9 mouse cellular contexts compared by ENCODE assay signal in the genomic region with DNA sequence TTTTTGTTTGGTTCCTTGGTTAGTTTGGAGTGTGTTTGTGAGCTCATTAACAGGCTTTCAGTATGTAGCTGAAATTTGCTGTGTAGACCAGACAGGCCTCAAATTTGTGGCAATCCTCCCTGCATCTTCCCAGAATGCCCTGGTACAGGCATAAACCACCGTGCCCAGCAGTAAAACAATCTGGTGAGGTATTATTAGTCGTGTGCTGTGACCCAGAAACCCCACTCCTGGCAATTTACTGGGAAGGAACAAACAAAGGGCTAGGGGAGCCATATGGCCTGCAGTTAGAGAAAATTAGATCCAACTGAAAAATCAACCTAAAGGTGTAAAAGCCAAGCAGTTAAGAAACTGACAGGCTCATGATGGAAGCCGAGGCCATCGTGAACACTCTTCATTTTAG. TPM values are rescaled to one million over a fixed set of nuclear protein-coding genes. Genes with fewer than 3 reads are reported as not detected.
DNase-seq lines count a peak whose midpoint lies in the region; ATAC-seq lines count a peak whose summit lies in the region.
"Had no signal": no experiment of that assay in that cellular context is flagged by ENCODE, and none has a peak within 500 bp of the region (broad histone marks: within the 10 kb centered on the region; RNA-seq: fewer than 3 reads in every experiment).

No protein-coding gene starts in this region.

- H3K9ac ChIP-seq in intestine, embryonic 14.5 days (ENCODE audit: low read length): 0 out of 2 replicates have a peak overlapping the region, but pooled peaks have one; percentile 5
- no peak overlapping the region for H3K9ac ChIP-seq in intestine, embryonic 16.5 days (ENCODE audit: low read depth, low read length)
- H3K9ac ChIP-seq in forebrain, embryonic 14.5 days (ENCODE audit: low read length): peak overlapping the region; percentile 91
- peak overlapping the region; percentile 90; the same call in 1 of the 2 replicates for H3K9ac ChIP-seq in midbrain, embryonic 15.5 days

- H3K4me1 ChIP-seq in intestine, embryonic 14.5 days (replicated peaks; ENCODE audit: control insufficient read depth, insufficient read depth, low read length): peaks cover 8% of the 10 kb centered on the region
- no peaks in the 10 kb centered on the region for H3K4me1 ChIP-seq in intestine, embryonic 16.5 days (ENCODE audit: control insufficient read depth, insufficient read depth, low read length)
- peaks cover 22% of the 10 kb centered on the region for H3K4me1 ChIP-seq in forebrain, embryonic 14.5 days (ENCODE audit: control insufficient read depth, insufficient read depth, low read length)
- H3K4me1 ChIP-seq in midbrain, embryonic 15.5 days: peaks cover 39% of the 10 kb centered on the region

- H3K9me3 ChIP-seq in intestine, embryonic 14.5 days (ENCODE audit: control insufficient read depth, low read length): no peaks in the 10 kb centered on the region
- no peaks in the 10 kb centered on the region for H3K9me3 ChIP-seq in intestine, embryonic 16.5 days (ENCODE audit: control insufficient read depth, low read length)
- H3K9me3 ChIP-seq in forebrain, embryonic 14.5 days (replicated peaks; ENCODE audit: control insufficient read depth, low read length): no peaks in the 10 kb centered on the region
- no peaks in the 10 kb centered on the region for H3K9me3 ChIP-seq in midbrain, embryonic 15.5 days

- no peak for ATAC-seq in intestine, embryonic 14.5 days (replicated peaks; ENCODE audit: low FRiP score, low TSS enrichment, low read depth)
- ATAC-seq in intestine, embryonic 16.5 days: no peak
- ATAC-seq in forebrain, embryonic 14.5 days: no peak
- no peak for ATAC-seq in midbrain, embryonic 15.5 days (replicated peaks)

- 40% methylated on average over 4 of the region's 4 CpGs for WGBS in intestine, embryonic 14.5 days
- 35% methylated on average over 4 of the region's 4 CpGs for WGBS in intestine, embryonic 16.5 days
- 29% methylated on average over 4 of the region's 4 CpGs for WGBS in forebrain, embryonic 14.5 days
- 45% methylated on average over 4 of the region's 4 CpGs for WGBS in midbrain, embryonic 15.5 days

- peak overlapping the region; percentile 56; the same call in 1 of the 2 replicates for H3K4me3 ChIP-seq in intestine, embryonic 14.5 days (ENCODE audit: low read depth, low read length)
- no peak overlapping the region for H3K4me3 ChIP-seq in intestine, embryonic 16.5 days (ENCODE audit: low read length)
- peak overlapping the region; percentile 63 for H3K4me3 ChIP-seq in forebrain, embryonic 14.5 days (ENCODE audit: low read depth, low read length)
- peak overlapping the region; percentile 75 for H3K4me3 ChIP-seq in midbrain, embryonic 15.5 days

- no peak for DNase-seq in intestine, embryonic 14.5 days (ENCODE audit: low spot score)
- peak; percentile 79 for DNase-seq in cerebellum, adult 11-12 months
- peak; percentile 51 for DNase-seq in forebrain, embryonic 14.5 days (ENCODE audit: low spot score)
- DNase-seq in natural killer cell, adult 2 months (ENCODE audit: low spot score in 2 of 2): no peak
- no peak for DNase-seq in adrenal gland, adult 18-20 months (ENCODE audit: low spot score in 2 of 2)
- no peak for DNase-seq in thymus, postnatal 36 days

- no peaks in the 10 kb centered on the region for H3K36me3 ChIP-seq in intestine, embryonic 14.5 days (ENCODE audit: control insufficient read depth, insufficient read depth, low read length)
- H3K36me3 ChIP-seq in intestine, embryonic 16.5 days (ENCODE audit: control insufficient read depth, insufficient read depth, low read length): no peaks in the 10 kb centered on the region
- H3K36me3 ChIP-seq in forebrain, embryonic 14.5 days (ENCODE audit: control insufficient read depth, insufficient read depth, low read length): peaks cover 16% of the 10 kb centered on the region; the same call in 1 of the 2 replicates
- peaks cover 5% of the 10 kb centered on the region for H3K36me3 ChIP-seq in midbrain, embryonic 15.5 days (replicated peaks)

- no peaks in the 10 kb centered on the region for H3K27me3 ChIP-seq in intestine, embryonic 14.5 days (replicated peaks; ENCODE audit: control insufficient read depth, insufficient read depth, low read length)
- H3K27me3 ChIP-seq in intestine, embryonic 16.5 days (replicated peaks; ENCODE audit: control insufficient read depth, insufficient read depth, low read length): no peaks in the 10 kb centered on the region
- no peaks in the 10 kb centered on the region for H3K27me3 ChIP-seq in forebrain, embryonic 14.5 days (replicated peaks; ENCODE audit: control insufficient read depth, insufficient read depth, low read length)
- H3K27me3 ChIP-seq in midbrain, embryonic 15.5 days (replicated peaks): no peaks in the 10 kb centered on the region

- no peak overlapping the region for H3K27ac ChIP-seq in intestine, embryonic 14.5 days (ENCODE audit: low read depth)
- no peak overlapping the region for H3K27ac ChIP-seq in intestine, embryonic 16.5 days (ENCODE audit: low read length)
- H3K27ac ChIP-seq in forebrain, embryonic 14.5 days (ENCODE audit: low read depth, low read length): 0 out of 2 replicates have a peak overlapping the region, but pooled peaks have one; percentile 46
- no peak overlapping the region for H3K27ac ChIP-seq in midbrain, embryonic 15.5 days

- peak overlapping the region; percentile 64 for H3K4me2 ChIP-seq in intestine, embryonic 14.5 days (ENCODE audit: low read length)
- H3K4me2 ChIP-seq in intestine, embryonic 16.5 days (ENCODE audit: low read depth, low read length): no peak overlapping the region
- H3K4me2 ChIP-seq in forebrain, embryonic 14.5 days (ENCODE audit: low read length): peak overlapping the region; percentile 75
- peak overlapping the region; percentile 57 for H3K4me2 ChIP-seq in midbrain, embryonic 15.5 days

RNA-seq across cellular contexts. Expression of a gene that starts 1.6 kb away (rescaled TPM):
- not detected in 2 replicates for polyA plus RNA-seq in intestine, embryonic 14.5 days (2014; fragmentation: Nextera tagmentation; extraction: Ambion mirVana)
- polyA plus RNA-seq in intestine, embryonic 16.5 days (2015; fragmentation: Nextera tagmentation; extraction: Ambion mirVana): not detected in 2 replicates
- polyA plus RNA-seq in forebrain, embryonic 14.5 days (2014; fragmentation: Nextera tagmentation; extraction: Ambion mirVana): 0.32 TPM in 1 of 2 replicates, not detected in the other
- not detected in 2 replicates for polyA plus RNA-seq in midbrain, embryonic 15.5 days (2015; fragmentation: Nextera tagmentation; extraction: Ambion mirVana)
- total RNA-seq in adrenal gland, adult 18-20 months (2021): not detected

RNA-seq across cellular contexts. Expression of a gene that starts 1.6 kb away (rescaled TPM):
- 41.3 and 43.0 TPM in 2 replicates for polyA plus RNA-seq in intestine, embryonic 14.5 days (2014; fragmentation: Nextera tagmentation; extraction: Ambion mirVana)
- polyA plus RNA-seq in intestine, embryonic 16.5 days (2015; fragmentation: Nextera tagmentation; extraction: Ambion mirVana): 49.5 and 50.7 TPM in 2 replicates
- 111 and 125 TPM in 2 replicates for polyA plus RNA-seq in forebrain, embryonic 14.5 days (2014; fragmentation: Nextera tagmentation; extraction: Ambion mirVana)
- 157 and 158 TPM in 2 replicates for polyA plus RNA-seq in midbrain, embryonic 15.5 days (2015; fragmentation: Nextera tagmentation; extraction: Ambion mirVana)
- total RNA-seq in adrenal gland, adult 18-20 months (2021): 100 to 1,000 TPM in 1 of 2 experiments, 10 to 100 TPM in 1; 99.2 to 163 TPM

RNA-seq across cellular contexts. Expression of a gene that starts 39.3 kb away (rescaled TPM):
- polyA plus RNA-seq in intestine, embryonic 14.5 days (2014; fragmentation: Nextera tagmentation; extraction: Ambion mirVana): 43.0 and 47.8 TPM in 2 replicates
- polyA plus RNA-seq in intestine, embryonic 16.5 days (2015; fragmentation: Nextera tagmentation; extraction: Ambion mirVana): 27.1 and 28.8 TPM in 2 replicates
- 13.6 and 14.1 TPM in 2 replicates for polyA plus RNA-seq in forebrain, embryonic 14.5 days (2014; fragmentation: Nextera tagmentation; extraction: Ambion mirVana)
- 10.3 and 12.6 TPM in 2 replicates for polyA plus RNA-seq in midbrain, embryonic 15.5 days (2015; fragmentation: Nextera tagmentation; extraction: Ambion mirVana)
- under 1 TPM in 1 of 2 experiments, not detected in 1; 0.67 TPM for total RNA-seq in adrenal gland, adult 18-20 months (2021)
- total RNA-seq: left cerebral cortex, postnatal 25 days had no signal

RNA-seq across cellular contexts. Expression of a gene that starts 51.8 kb away (rescaled TPM):
- not detected in 2 replicates for polyA plus RNA-seq in intestine, embryonic 14.5 days (2014; fragmentation: Nextera tagmentation; extraction: Ambion mirVana)
- polyA plus RNA-seq in intestine, embryonic 16.5 days (2015; fragmentation: Nextera tagmentation; extraction: Ambion mirVana): not detected in 2 replicates
- not detected in 2 replicates for polyA plus RNA-seq in forebrain, embryonic 14.5 days (2014; fragmentation: Nextera tagmentation; extraction: Ambion mirVana)
- not detected in 2 replicates for polyA plus RNA-seq in midbrain, embryonic 15.5 days (2015; fragmentation: Nextera tagmentation; extraction: Ambion mirVana)
- not detected for total RNA-seq in adrenal gland, adult 18-20 months (2021)

Comparison
In these comparisons a context has a peak if more than half of its experiments do, and no peak if none do; other contexts are left out.
1. DNase-seq: peak in cerebellum, adult 11-12 months (single experiment) and forebrain, embryonic 14.5 days (single experiment); none in intestine, embryonic 14.5 days (single experiment), natural killer cell, adult 2 months (0 of 2), adrenal gland, adult 18-20 months (0 of 2) and thymus, postnatal 36 days (0 of 2).